Comparison of ENCODE assay signal across 13 mouse cellular contexts in the genomic region with DNA sequence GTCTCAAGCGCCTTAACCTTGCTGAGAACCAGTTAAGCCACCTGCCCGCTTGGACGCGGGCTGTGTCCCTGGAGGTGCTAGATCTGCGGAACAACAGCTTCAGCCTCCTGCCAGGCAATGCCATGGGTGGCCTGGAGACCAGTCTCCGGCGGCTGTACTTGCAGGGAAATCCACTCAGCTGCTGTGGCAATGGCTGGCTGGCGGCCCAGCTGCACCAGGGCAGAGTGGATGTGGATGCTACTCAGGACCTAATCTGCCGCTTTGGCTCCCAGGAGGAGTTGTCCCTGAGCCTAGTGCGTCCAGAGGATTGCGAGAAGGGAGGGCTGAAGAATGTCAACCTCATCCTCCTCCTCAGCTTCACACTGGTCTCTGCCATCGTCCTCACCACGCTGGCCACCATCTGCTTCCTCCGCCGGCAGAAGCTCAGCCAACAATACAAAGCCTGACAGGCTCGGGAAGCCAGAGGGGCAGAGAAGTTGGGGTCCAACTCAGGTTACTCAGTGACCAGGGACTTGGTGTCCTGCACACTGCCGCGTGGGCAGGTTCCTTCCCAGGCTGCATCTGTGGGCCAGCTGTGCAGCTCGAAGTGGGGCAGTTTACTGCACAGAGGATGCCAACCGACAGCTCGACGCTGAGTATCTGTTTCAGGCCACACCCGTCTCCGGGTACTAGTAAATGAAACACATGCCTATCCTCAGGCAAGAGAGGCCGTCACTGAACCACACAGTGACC. TPM values are rescaled to one million over a fixed set of nuclear protein-coding genes. Genes with fewer than 3 reads are reported as not detected.
DNase-seq lines count a peak whose midpoint lies in the region; ATAC-seq lines count a peak whose summit lies in the region.
"Had no signal": no experiment of that assay in that cellular context is flagged by ENCODE, and none has a peak within 500 bp of the region (broad histone marks: within the 10 kb centered on the region; RNA-seq: fewer than 3 reads in every experiment).

No protein-coding gene starts in this region.

- H3K4me3 ChIP-seq in intestine, embryonic 16.5 days (ENCODE audit: low read length): no peak overlapping the region
- H3K4me3 ChIP-seq: forebrain, embryonic 13.5 days had no signal

- no peaks in the 10 kb centered on the region for H3K36me3 ChIP-seq in intestine, embryonic 16.5 days (ENCODE audit: control insufficient read depth, insufficient read depth, low read length)

- peak; percentile 42 for DNase-seq in adrenal gland, postnatal 10 days
- DNase-seq in adrenal gland, postnatal 14 days: no peak
- peak; percentile 54 for DNase-seq in left cerebral cortex, postnatal 4 days
- no peak for DNase-seq in left cerebral cortex, adult 11 months (ENCODE audit: low spot score)
- DNase-seq in cerebellum, postnatal 25 days: peak; percentile 67
- no peak for DNase-seq in Muller cell, postnatal 12 days (ENCODE audit: inconsistent ontology term)
- DNase-seq in layer of hippocampus, adult 8-10 months (ENCODE audit: low spot score in 2 of 2): no peak
- DNase-seq: liver, postnatal 0 days had no signal

- no peak overlapping the region for H3K4me2 ChIP-seq in intestine, embryonic 16.5 days (ENCODE audit: low read depth, low read length)
- H3K4me2 ChIP-seq: forebrain, embryonic 13.5 days had no signal

- H3K4me1 ChIP-seq in intestine, embryonic 16.5 days (ENCODE audit: control insufficient read depth, insufficient read depth, low read length): peaks cover 19% of the 10 kb centered on the region

- H3K27me3 ChIP-seq in intestine, embryonic 16.5 days (replicated peaks; ENCODE audit: control insufficient read depth, insufficient read depth, low read length): no peaks in the 10 kb centered on the region
- H3K27me3 ChIP-seq: forebrain, embryonic 13.5 days had no signal

- intact Hi-C loops in left cerebral cortex, postnatal 4 days (cut with DNase I): no loop called here

- 73% methylated on average over 25 of the region's 25 CpGs for WGBS in intestine, embryonic 16.5 days

- ATAC-seq in intestine, embryonic 16.5 days: no peak
- ATAC-seq: forebrain, embryonic 13.5 days; midbrain, embryonic 16.5 days had no signal

- 0 out of 2 replicates have a peak overlapping the region, but pooled peaks have one; percentile 4 for H3K9ac ChIP-seq in intestine, embryonic 16.5 days (ENCODE audit: low read depth, low read length)
- H3K9ac ChIP-seq: forebrain, embryonic 13.5 days; liver, postnatal 0 days had no signal

- H3K9me3 ChIP-seq in intestine, embryonic 16.5 days (ENCODE audit: control insufficient read depth, low read length): no peaks in the 10 kb centered on the region
- H3K9me3 ChIP-seq: forebrain, embryonic 13.5 days had no signal

- H3K27ac ChIP-seq in intestine, embryonic 16.5 days (ENCODE audit: low read length): peak overlapping the region; percentile 47
- H3K27ac ChIP-seq: forebrain, embryonic 13.5 days had no signal

RNA-seq across cellular contexts. Expression of gene Lrrc32, which starts 10.6 kb away (rescaled TPM):
- total RNA-seq in adrenal gland, postnatal 10 days (2021): 10 to 100 TPM; 15.2 to 17.3 TPM
- total RNA-seq in adrenal gland, postnatal 14 days (2021): 14.0 and 18.4 TPM in 2 replicates
- 1 to 10 TPM; 6.4 to 7.6 TPM for total RNA-seq in left cerebral cortex, postnatal 4 days (2021)
- 11.3 and 13.7 TPM in 2 replicates for polyA plus RNA-seq in intestine, embryonic 16.5 days (2015; fragmentation: Nextera tagmentation; extraction: Ambion mirVana)
- 1 to 10 TPM; 2.0 to 2.8 (median 2.4) TPM for total RNA-seq in layer of hippocampus, adult 8-10 months (2022)

RNA-seq across cellular contexts. Expression of gene Gucy2d, which starts 59.5 kb away (rescaled TPM):
- under 1 TPM in 1 of 2 experiments, not detected in 1; 0.09 TPM for total RNA-seq in adrenal gland, postnatal 10 days (2021)
- not detected in 2 replicates for total RNA-seq in adrenal gland, postnatal 14 days (2021)
- under 1 TPM in 1 of 2 experiments, not detected in 1; 0.24 TPM for total RNA-seq in left cerebral cortex, postnatal 4 days (2021)
- 2.2 and 3.7 TPM in 2 replicates for polyA plus RNA-seq in intestine, embryonic 16.5 days (2015; fragmentation: Nextera tagmentation; extraction: Ambion mirVana)
- total RNA-seq in layer of hippocampus, adult 8-10 months (2022): under 1 TPM in 1 of 4 experiments, not detected in 3; 0.17 TPM
- total RNA-seq: layer of hippocampus, adult 18-20 months had no signal
- polyA plus RNA-seq: forebrain, embryonic 13.5 days; hindbrain, embryonic 11.5 days; liver, postnatal 0 days had no signal

Comparison
In these comparisons a context has a peak if more than half of its experiments do, and no peak if none do; other contexts are left out.
1. DNase-seq: peak in adrenal gland, postnatal 10 days (single experiment), left cerebral cortex, postnatal 4 days (single experiment) and cerebellum, postnatal 25 days (2 of 2); none in adrenal gland, postnatal 14 days (single experiment), left cerebral cortex, adult 11 months (single experiment), Muller cell, postnatal 12 days (single experiment) and layer of hippocampus, adult 8-10 months (0 of 2).